Mouse (Mus musculus) small intestine, adult 2 months (tissue): ENCODE results near the gene Ccnd3.

Source experiments
- CTCF ChIP-seq: fragments of 200-500 bp; IDR thresholded peaks from 2 replicates; pipeline ENCODE4 v1.5.1; 2012; ENCODE audit warnings: low read depth, mild to moderate bottlenecking, control low read depth, inconsistent platforms, low read length, moderate library complexity, mixed read lengths; ENCODE audit not compliant: insufficient replicate concordance, insufficient read length; ENCODE audit errors: extremely low read depth
- POLR2A ChIP-seq: fragments of 200-500 bp; IDR thresholded peaks from 2 replicates; pipeline ENCODE4 v1.6.1; 2012; ENCODE audit warnings: low read depth, mild to moderate bottlenecking, control low read depth, inconsistent platforms, low read length, moderate library complexity

DNA sequence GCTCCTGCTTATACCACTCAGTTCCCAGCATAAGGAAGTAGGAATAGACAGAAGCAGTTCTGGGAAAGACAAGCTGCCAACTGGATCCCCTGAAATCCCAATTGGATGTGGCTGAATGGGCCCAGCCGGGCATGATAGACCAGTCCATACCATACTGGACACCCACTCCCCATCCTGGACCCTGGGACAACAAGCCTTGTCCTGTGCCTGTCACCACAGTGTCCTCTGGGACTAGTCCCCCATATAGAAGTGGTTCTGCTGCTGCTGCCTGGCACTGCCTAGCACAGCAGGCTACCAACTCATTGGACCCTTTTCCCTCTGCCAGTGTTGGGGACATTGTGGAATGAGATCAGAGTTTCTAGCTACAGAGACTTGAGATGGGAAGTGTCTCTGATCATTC lies 1.2 kb downstream of the Ccnd3 start:
- TF ChIP-seq CTCF (no peak), POLR2A (no peak)
